Mouse (Mus musculus) heart, postnatal 10 days (tissue): Measurements from ENCODE around the gene Uaca. TPM values are rescaled to one million over a fixed set of nuclear protein-coding genes. Genes with fewer than 3 reads are reported as not detected.
A peak's percentile ranks its signal among the peaks of the same experiment; 100 is the strongest.
"Not testable (repeated sequence)": the region's sequence is repeated elsewhere in the genome, so short reads cannot be mapped to it uniquely, and the experiment has no call there.

ENCODE experiments used
- DNase-seq, 2 experiments: peaks; one replicate each; pipeline ENCODE4 v3.0.0; 2021
- intact Hi-C: fragments of 180-260 bp; cut with DNase I; formaldehyde crosslinking; loops from one replicate; pipeline ENCODE4 v1.15.1; 2025
- total RNA-seq, 2 experiments: library from RNA; stranded (reverse); gene quantifications; 2 replicates each; pipeline ENCODE4 v1.2.3; 2021

The Uaca gene
- total RNA-seq, 2 experiments from 2014 or later = 46.7 to 47.4 TPM

DNA sequence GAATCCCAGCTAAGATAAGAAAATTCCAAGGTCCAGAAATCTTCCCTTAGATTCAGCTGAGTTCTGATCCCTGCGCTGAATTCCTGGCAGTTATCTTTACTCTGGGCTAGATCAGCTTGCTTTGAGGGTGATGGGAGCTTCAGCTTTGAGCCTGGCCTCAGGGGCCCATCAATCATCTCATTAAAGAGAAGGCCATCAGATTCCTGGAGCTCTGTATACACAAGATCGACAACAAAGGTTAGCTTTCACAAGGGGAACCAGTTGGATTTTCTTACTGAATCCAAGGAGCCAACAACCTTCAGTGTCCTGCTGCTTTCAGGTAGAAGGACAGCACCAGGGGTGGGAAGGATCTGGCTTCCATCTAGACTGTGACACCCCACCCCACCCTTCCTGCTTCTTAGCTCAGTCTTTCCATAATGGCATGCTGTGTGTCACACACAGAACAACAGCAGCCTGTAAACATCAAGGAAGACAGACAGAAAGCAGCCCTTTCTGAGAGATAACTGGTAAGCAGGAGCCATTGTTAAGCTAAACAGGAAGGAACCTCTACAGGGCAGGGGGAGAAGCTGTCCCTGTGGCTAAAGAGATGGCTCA lies 6.7 kb upstream of the Uaca start:
- intact Hi-C loops = no loop called here
- DNase-seq = no peak

DNA sequence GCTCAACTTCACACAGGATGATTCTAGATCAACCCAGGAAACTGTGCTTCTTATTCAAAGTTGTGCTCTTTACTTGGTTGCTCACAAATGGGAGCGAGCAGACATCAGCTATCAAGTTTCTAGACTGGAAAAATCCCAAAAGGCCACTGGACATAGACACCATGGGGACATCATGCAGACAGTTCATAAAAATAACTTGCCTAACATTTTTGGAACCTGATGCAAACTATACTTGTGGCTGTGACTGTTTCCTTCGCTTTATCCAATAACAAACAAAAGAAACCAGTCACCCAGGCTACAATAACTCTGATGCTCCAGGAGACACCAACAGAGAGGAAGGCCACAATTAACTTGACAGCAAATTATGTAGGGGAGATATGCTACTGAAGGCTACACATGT lies 4.1 kb upstream of the Uaca start:
- DNase-seq = no peak
- intact Hi-C loops = no loop called here

DNA sequence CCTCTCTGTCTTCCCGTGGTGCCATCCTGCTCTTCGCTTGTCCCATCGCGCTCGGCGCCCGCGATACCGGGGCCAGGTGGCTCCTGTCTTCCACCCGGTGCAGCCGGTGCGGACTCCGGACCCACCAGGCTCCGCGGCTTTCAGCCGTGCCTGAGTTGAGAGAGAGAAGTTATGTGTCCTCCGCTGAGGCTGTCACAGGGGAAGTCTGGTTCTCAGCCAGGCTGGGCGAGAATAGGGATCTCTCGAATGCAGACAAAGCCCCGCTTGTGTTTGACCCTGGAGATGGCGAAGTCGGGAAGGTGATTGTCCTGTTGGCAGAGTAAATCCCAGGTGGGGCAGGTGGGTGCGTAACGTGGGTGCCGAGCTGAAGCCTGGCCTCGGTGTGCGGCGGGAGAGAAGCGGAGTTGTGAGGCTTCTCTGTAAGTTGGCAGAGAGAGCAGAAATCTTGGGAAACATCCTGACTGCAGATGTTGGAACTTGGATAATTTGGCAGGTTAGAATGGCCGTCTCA lies 554 bp downstream of the Uaca start:
- intact Hi-C loops = loop anchor here (2.0 kb wide), 2 partner anchors 38 to 64 kb away; no protein-coding TSS in a partner anchor
- DNase-seq = peak; percentile 73 to 76

DNA sequence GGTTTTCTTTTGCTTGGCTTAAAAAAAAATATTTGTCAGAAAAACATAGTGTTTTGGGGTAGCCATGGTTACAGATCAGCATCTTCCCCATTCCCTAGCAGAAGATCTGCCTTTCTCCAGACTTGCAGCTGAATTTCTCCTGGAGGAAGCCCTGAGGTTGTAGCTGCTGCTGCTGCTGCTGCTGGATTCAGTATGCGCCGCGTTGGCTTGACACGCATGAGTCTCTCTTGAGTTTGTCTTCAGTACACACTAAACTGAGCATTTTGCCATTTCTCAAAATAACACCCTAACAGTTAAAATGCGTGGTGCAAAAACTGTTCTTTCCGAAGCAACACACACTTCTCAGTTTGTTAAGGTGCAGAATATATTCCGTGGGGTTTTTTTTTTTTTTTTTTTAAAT lies 1.7 kb downstream of the Uaca start:
- intact Hi-C loops = no loop called here
- no peak for DNase-seq

DNA sequence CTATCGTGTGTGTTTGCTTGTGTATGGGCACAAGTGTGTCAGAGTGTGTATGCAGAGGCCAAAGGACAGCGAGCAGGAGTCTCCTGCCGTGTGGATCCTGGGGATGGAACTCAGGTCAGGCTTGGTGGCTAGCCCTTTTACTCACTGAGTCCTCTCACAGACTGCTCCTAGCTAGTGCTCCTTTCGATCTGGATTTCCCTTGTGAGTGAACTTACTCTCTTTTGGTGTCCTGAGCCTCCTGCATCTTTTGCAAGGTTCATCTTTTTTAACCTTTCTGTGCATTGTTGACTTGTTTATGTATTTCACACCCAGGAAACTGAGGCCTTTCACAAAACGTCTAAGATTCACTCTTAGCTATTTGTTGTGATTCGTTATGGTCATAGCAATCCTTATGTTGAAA lies 2.8 kb downstream of the Uaca start:
- intact Hi-C loops = no loop called here
- no peak for DNase-seq

DNA sequence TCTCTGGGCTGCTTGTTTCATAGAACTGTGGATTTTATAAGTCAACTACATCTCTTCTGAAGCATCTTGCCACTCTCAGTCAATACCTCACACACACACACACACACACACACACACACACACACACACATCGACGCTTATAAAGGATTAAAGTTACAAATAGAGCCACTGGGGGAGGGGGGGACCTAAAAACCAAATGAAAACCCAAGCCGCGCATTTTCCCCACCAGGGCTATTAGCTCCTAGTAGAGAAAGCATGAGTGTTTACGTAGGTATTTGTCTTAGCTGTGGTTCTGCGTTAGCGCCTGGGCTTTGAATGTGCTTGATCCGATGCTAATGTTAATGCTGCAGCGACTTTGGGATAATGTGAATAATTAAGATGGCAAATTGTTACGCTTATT lies 4.7 kb downstream of the Uaca start:
- intact Hi-C loops = no loop called here
- no peak for DNase-seq

DNA sequence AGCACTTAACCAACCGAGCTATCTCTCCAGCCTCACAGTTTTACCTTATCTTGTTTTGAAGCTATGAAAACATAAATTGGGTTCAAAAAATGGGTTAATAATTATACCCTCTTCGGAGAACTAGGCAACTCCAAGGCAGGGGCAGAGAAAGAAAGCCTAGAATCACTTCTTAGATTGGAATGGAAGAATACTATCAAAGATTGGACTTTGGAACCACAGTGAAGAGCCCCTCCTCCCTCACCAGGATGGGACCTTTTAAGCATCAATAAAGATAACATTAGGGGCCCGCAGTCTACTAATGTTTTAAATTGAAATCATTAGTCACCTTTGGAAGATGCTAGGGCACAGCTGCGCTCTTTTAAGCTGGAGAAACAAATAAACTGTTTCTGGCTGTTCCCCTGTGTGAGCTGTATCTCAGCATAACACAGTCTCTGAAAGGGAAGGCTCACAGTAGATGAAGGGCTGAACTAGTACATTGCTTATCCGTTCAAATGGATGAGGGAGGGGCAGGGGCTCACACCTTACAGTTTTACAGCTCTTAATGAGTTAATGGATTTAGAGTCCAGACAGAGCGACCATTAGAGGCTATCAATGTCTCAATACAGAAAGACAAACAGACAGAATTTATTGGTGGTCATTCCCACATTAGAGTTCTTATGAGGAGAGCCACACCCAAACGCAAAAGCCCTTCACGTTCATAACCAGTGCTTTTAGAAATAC lies 6.5 kb downstream of the Uaca start:
- DNase-seq = no peak
- intact Hi-C loops = no loop called here

DNA sequence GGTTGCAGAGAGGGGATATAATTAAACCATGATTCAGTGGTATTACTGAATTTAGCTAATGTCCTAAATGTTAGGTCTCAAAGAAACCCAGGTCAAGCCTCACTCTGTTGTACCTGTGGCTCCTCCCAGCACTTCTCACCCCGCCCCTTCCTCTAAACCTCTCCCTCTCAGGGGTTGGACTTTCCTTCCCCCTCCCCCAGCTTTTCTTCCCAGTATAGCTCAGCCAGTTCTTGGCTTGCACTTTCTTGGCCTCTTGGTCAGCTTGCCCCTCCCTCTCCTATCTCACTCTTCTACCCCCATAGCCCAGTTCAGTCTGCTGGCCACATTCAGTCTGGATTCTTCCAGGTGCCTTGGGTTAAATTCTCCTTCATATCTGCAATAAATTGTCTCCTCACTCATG lies 7.4 kb downstream of the Uaca start:
- no peak for DNase-seq
- intact Hi-C loops = no loop called here

DNA sequence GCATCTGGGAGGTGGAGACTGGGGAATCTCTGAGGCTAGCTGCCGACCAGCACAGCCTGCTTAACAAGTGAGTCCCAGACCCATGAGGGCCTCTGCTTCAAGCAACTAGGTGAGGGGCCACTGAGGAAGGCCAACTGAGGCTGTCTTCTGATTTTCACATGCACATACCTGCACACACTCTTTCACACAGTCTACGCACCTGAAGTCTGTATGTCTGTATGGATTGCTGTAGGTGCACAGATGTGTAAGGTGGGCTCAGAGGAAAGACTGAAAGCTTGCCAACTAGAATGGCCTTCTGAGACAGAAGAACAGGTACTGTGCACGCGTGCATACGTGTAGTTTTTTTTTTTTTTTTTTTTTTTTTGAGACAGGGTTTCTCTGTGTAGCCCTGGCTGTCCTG lies 8.0 kb downstream of the Uaca start:
- intact Hi-C loops = no loop called here
- no peak for DNase-seq

DNA sequence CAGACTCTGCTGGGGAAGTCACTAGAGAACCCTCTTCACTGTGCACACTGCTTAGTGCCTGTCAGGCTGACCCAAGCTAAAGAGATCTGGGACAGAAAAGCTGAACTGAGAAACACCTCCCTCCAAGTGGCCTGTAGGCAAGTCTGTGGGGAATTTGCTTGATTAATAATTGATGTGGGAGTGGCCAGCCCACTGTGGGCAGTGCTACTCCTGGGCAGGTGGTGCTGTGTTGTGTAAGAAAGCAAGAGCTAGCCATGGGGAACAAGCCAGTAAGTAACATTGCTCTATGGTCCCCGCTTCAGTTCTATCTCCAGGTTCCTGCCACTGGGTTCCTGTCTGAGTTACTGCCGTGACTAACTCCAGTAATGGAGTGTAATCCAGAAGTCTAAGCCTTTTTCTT lies 11.7 kb downstream of the Uaca start:
- DNase-seq = no peak
- intact Hi-C loops = no loop called here

DNA sequence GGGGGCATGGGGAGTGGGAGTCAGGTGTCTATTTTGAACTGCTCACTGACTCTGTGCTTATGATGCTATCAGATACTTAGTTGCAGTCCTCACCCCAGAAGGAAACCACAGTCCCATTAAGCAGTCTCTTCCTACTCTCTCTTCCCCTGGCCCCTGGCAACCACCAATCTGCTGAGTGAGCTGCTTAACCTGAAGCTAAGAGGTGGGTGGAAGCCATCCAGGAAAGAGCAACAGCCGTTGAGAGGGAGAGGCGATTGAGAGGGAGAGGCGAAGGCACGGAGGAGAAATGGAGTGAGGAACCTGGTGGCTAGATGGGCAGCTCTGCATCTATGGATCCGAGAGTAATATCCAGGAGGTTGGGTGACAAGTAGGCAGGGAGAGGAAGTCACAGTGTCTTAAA lies 13.7 kb downstream of the Uaca start:
- intact Hi-C loops = no loop called here
- DNase-seq = no peak

DNA sequence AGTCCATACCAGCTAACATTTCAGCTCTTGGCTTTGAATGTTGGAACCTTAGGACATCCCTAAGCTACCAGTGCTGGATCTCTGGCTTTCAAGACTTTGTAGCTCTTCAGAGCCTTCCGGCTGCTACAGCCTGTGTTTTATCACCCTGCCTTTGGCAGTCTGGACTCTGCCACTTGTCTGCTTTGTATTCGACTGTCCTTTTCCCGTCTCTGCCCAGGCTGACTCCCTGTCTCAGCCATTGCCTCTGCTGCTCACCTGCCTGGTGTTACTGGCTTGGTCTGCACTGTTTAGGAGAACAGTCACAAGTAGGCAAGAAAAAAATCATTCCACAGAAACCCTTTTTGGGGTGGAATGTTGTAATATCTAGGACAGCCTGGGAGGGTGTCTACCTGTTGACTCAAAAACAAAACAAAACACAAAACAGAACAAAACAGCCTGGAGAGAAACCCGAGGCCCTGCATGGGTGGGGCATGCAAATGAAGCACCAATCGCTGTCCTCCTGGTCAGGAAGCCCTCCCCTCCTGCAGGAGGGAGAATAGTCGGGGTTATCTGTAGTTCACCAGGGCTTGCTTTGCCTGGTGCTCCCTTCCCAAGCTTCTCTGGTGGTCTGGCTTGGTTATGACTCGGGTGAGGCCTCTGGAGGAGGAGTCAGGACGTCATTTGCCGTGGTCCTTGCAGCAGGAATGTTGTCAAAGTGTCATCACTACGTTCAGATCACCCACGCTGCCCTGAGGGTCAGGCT lies 19.0 kb downstream of the Uaca start:
- DNase-seq = peak; percentile 56 to 67
- intact Hi-C loops = no loop called here

DNA sequence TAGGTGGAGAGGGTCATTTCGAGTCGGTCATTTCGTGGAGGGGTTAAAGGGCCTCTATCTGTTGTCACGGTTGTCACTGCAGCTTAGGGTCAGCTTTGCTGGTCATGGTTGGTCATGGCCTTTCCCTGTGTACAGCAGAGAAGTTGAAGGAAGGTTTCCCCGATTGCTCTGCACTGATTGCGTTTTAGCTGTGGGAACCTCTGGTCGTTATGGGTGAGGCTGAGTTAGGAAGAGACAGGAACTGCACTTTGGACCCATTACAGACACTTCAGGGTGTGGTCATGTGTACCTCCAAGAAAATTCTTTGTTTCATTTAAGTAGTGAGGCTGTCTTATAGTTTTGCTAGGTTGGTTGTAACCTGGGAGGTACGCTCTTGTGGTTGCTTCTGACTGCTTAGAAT lies 21.2 kb downstream of the Uaca start:
- intact Hi-C loops = loop anchor here (5.0 kb wide), 1 partner anchor 98 kb away; no protein-coding TSS in a partner anchor
- no peak for DNase-seq

DNA sequence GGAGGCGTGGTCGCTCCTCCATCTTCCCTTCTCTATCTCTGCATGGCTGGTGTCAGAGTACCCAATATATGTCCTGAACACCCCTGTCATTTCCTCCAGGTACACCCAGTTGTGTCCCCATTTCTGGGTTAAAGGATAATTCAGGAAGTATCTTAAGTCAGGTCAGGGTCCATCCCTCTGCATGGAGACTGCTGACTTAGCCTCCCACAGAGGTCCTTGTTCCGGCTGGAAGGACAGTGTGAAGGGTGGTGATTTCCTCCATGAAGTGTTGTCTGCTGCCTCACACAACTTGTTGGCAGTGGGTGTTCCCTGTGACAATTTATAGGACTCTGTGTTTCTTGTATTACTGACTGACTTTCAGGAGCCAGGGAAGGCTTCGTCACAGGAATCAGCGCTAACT lies 23.2 kb downstream of the Uaca start:
- intact Hi-C loops = loop anchor here (2.0 to 5.0 kb wide), 2 partner anchors 61 to 100 kb away; no protein-coding TSS in a partner anchor
- no peak for DNase-seq

DNA sequence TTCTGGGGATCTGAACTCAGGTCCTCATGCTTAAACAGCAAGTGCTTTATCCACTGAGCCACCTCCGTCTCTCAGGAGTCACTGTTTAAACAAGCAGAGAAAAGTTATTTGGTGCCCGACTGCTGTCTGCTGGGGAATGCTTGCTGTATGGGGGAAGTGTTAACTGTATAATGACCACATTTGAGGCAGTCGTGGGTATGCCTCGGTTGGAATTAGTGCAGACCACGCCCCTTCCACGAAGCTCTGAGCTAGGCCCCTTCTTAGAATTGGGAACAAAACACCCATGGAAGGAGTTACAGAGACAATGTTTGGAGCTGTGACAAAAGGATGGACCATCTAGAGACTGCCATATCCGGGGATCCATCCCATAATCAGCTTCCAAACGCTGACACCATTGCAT lies 24.2 kb downstream of the Uaca start:
- not testable (repeated sequence) for DNase-seq
- intact Hi-C loops = loop anchor here (5.0 kb wide), 1 partner anchor 101 kb away; no protein-coding TSS in a partner anchor

DNA sequence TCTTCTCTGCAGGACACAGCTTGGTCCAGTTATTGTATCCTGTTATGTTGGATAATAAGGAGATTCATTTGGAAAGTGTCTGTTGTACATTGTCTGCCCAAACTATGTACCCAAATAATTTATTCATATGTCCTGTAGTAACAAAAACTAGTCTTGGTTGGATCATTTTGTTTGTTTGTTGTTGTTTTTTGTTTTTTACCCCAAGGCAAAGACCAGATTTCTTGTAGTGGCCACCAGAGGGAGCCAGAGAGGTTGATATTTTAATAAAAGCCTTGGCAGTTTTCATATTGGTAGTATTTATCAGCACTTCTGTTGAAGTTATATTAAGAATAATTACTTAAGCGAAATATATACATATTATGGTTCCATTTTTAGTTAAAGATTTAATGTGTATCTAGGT lies 25.0 kb downstream of the Uaca start:
- intact Hi-C loops = loop anchor here (1.0 to 5.0 kb wide), 2 partner anchors 39 to 102 kb away; no protein-coding TSS in a partner anchor
- DNase-seq = peak in 1 of 2 experiments; percentile 60

DNA sequence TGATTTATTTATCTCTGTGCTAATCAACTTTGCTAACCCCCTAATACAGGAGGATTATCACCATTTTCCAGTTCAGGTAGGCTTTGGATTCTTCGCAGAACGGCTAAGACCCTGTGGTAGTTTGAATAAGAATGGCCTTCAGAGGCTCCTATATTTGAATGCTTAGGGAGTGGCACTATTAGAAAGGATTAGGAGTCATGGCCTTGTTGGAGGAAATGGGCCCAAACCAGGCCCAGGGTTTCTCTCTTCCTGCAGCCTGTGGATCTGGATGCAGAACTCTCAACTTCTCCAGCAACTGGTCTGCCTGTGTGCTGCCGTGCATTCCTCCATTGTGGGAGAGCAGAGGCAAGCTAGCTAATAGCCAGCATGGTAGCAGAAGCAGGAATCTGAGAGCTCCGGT lies 27.2 kb downstream of the Uaca start:
- no peak for DNase-seq
- intact Hi-C loops = no loop called here

DNA sequence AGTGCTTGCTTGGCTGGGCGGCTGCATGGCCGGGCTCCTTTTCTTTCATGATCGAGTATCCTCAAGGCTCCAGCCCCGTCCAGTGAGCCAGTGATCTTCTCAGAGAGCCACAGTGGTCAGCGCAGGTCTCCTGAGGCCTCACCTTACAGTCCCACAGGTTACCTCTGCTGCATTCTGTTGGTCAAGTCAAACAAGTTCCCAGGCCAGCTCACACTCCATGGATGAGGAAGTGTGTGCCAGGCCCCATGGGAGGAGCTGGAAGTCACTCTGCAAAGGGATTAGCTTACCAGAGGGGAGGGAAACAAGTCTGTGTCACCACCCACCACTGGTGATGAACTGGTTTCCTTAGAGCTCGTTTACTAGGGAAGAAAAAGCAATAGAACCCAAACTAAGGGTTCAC lies 28.3 kb downstream of the Uaca start:
- DNase-seq = no peak
- intact Hi-C loops = no loop called here

DNA sequence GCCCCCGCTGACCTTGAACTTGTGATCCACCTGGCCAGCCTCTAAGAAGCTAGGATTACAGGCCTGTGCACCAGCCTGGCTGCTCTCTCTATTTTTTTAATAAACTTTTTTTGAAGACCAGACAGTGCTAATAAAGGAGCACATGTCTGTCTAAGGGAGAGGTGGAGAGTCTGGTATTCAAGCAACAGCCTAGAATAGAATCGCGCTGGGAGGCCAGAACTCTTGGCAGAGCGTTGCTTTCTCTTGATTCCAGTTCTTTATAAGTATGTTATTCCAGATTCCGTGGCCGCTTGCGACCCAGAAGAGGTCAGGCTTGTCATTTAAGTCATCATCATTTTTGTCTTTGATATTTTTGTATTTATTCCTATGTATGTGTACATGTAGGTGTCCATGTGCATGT lies 31.2 kb downstream of the Uaca start:
- DNase-seq = peak in 1 of 2 experiments; percentile 39
- intact Hi-C loops = no loop called here

DNA sequence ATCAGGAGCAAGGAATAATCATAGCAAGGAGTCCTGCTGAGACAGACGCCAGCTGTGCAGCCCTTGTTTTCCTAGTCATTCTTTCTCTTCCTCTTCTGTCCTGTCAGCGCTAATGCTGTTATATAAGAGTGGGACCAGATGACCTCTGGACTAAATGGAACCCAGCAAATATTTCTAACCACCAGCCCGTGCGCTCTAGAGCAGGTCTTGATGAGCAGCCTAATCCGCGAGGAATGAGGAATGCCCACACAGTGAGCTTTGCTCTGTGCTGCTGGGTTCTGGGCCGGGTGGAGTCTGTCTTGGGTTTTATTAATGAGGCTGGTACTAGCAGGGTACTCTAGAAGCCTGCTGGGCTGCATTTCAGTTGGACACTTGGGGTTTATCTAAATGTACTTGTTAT lies 32.4 kb downstream of the Uaca start:
- DNase-seq = no peak
- intact Hi-C loops = no loop called here

DNA sequence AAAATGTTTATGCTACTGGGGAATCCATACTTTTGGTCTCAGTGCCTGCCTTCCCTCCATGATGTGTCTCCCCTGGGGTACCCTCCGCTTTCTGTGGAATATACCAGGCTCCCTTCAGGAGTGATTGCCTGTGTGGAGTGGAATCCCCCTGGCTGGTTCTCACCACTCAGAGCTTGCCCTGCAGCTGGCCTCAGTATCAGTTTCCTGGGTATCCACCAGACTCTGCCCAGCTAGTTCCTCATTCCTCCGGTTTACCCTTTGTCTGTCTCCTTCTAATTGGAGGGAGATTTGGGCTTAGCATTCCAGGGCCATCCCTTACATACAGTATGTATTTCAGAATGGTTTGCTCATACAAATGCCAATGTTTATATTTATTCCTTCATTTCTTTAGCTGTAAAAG lies 33.9 kb downstream of the Uaca start:
- no peak for DNase-seq
- intact Hi-C loops = no loop called here

DNA sequence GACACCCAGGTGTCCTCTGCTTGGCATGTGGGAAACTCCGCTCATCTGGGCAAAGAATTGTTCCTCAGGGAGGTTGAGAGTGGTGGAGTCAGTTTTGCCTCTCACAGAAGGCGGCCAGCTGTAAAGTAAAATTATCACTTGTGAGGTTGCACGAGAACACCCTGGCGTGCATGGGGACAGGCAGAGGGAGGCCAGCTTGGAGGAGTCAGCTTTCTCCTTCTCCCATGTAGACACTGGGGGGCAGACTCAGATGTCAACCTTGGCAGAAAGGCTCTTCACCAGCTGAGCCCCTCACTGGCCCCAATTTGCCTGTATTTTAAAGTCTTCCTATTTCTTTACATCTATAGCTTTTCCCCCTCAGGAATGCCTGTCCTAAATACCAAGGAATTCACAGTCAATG lies 35.3 kb downstream of the Uaca start:
- no peak for DNase-seq
- intact Hi-C loops = no loop called here
